Mouse (Mus musculus) G1E-ER4 (cell line): ENCODE measurements around the gene Csgalnact2. TPM values are rescaled to one million over a fixed set of nuclear protein-coding genes. Genes with fewer than 3 reads are reported as not detected.

ENCODE experiments used
- GATA1 ChIP-seq: IDR thresholded peaks from one replicate; pipeline ENCODE4 v1.8.0; 2012; ENCODE audit warnings: low read length, inconsistent platforms
- polyA plus RNA-seq: library from polyadenylated mRNA; stranded (reverse); fragments of >175 nt; gene quantifications from 2 replicates; pipeline ENCODE4 v1.2.3, GENCODE M21; 2012

The Csgalnact2 gene
- polyA plus RNA-seq, 1 experiment: 5.2 TPM

GRCm38 (mm10) chr6:118088750-118089440 lies 50.0 kb downstream of the Csgalnact2 start:
- TF ChIP-seq GATA1: no peak

GRCm38 (mm10) chr6:118087955-118088354 lies 51.0 kb downstream of the Csgalnact2 start:
- no peak for TF ChIP-seq GATA1

GRCm38 (mm10) chr6:118084596-118084995 lies 54.3 kb downstream of the Csgalnact2 start:
- no peak for TF ChIP-seq GATA1

GRCm38 (mm10) chr6:118083608-118084007 lies 55.3 kb downstream of the Csgalnact2 start:
- TF ChIP-seq GATA1: no peak

- no peak for TF ChIP-seq GATA1
Observed at GRCm38 (mm10) chr6:118082384-118082783, 56.6 kb downstream of the Csgalnact2 start.

- TF ChIP-seq GATA1: no peak
Observed at GRCm38 (mm10) chr6:118080711-118081110, 58.2 kb downstream of the Csgalnact2 start.

GRCm38 (mm10) chr6:118079762-118080465 lies 59.0 kb downstream of the Csgalnact2 start:
- no peak for TF ChIP-seq GATA1

- TF ChIP-seq GATA1: no peak
Observed at GRCm38 (mm10) chr6:118079292-118079691, 59.6 kb downstream of the Csgalnact2 start.

GRCm38 (mm10) chr6:118078751-118079150 lies 60.2 kb downstream of the Csgalnact2 start:
- no peak for TF ChIP-seq GATA1

- no peak for TF ChIP-seq GATA1
Observed at GRCm38 (mm10) chr6:118077421-118077820, 61.5 kb downstream of the Csgalnact2 start.

- no peak for TF ChIP-seq GATA1
Observed at GRCm38 (mm10) chr6:118076748-118077147, 62.2 kb downstream of the Csgalnact2 start.

GRCm38 (mm10) chr6:118076256-118076655 lies 62.7 kb downstream of the Csgalnact2 start:
- TF ChIP-seq GATA1: no peak

GRCm38 (mm10) chr6:118074151-118074550 lies 64.8 kb downstream of the Csgalnact2 start:
- no peak for TF ChIP-seq GATA1

GRCm38 (mm10) chr6:118072176-118072575 lies 66.8 kb downstream of the Csgalnact2 start:
- no peak for TF ChIP-seq GATA1

- TF ChIP-seq GATA1: no peak
Observed at GRCm38 (mm10) chr6:118071416-118071815, 67.5 kb downstream of the Csgalnact2 start.

GRCm38 (mm10) chr6:118071013-118071350 lies 68.0 kb downstream of the Csgalnact2 start:
- no peak for TF ChIP-seq GATA1
